Mouse (Mus musculus) right cerebral cortex, postnatal 36 days (tissue): Measurements from ENCODE around the gene Retreg1.
A peak's percentile ranks its signal among the peaks of the same experiment; 100 is the strongest.

Experiments
- DNase-seq, 2 experiments: peaks; one replicate each; pipeline ENCODE4 v3.0.0; 2022; ENCODE audit warnings: low spot score in 2 of 2, mixed read lengths in 1 of 2

The Retreg1 gene

GRCm38 (mm10) chr15:25919995-25920394, 77.0 kb downstream of the Retreg1 start:
- DNase-seq = no peak

- DNase-seq = no peak
Observed at GRCm38 (mm10) chr15:25920886-25921285, 77.9 kb downstream of the Retreg1 start.

GRCm38 (mm10) chr15:25922007-25922406, 79.0 kb downstream of the Retreg1 start:
- DNase-seq = no peak

- DNase-seq = no peak
Observed at GRCm38 (mm10) chr15:25923916-25924315, 80.9 kb downstream of the Retreg1 start.

- DNase-seq = peak; percentile 57 to 78
Observed at GRCm38 (mm10) chr15:25926171-25926570, 83.2 kb downstream of the Retreg1 start.

- DNase-seq = no peak
Observed at GRCm38 (mm10) chr15:25927106-25927505, 84.1 kb downstream of the Retreg1 start.

- no peak for DNase-seq
Observed at GRCm38 (mm10) chr15:25928001-25928400, 85.0 kb downstream of the Retreg1 start.

- no peak for DNase-seq
Observed at GRCm38 (mm10) chr15:25928831-25929230, 85.9 kb downstream of the Retreg1 start.

GRCm38 (mm10) chr15:25929518-25929917, 86.5 kb downstream of the Retreg1 start:
- no peak for DNase-seq

- DNase-seq = peak in 1 of 2 experiments; percentile 34
Observed at GRCm38 (mm10) chr15:25929936-25930335, 87.0 kb downstream of the Retreg1 start.

- DNase-seq = no peak
Observed at GRCm38 (mm10) chr15:25930657-25931056, 87.7 kb downstream of the Retreg1 start.

GRCm38 (mm10) chr15:25932497-25932896, 89.5 kb downstream of the Retreg1 start:
- DNase-seq = no peak

- DNase-seq = no peak
Observed at GRCm38 (mm10) chr15:25932937-25933684, 90.1 kb downstream of the Retreg1 start.

GRCm38 (mm10) chr15:25933685-25934108, 90.7 kb downstream of the Retreg1 start:
- DNase-seq = no peak

- no peak for DNase-seq
Observed at GRCm38 (mm10) chr15:25934411-25934810, 91.4 kb downstream of the Retreg1 start.

- DNase-seq = no peak
Observed at GRCm38 (mm10) chr15:25938496-25938895, 95.5 kb downstream of the Retreg1 start.

- DNase-seq = no peak
Observed at GRCm38 (mm10) chr15:25940397-25941377, 97.7 kb downstream of the Retreg1 start.

- no peak for DNase-seq
Observed at GRCm38 (mm10) chr15:25941514-25941913, 98.5 kb downstream of the Retreg1 start.

- DNase-seq = no peak
Observed at GRCm38 (mm10) chr15:25942415-25942814, 99.4 kb downstream of the Retreg1 start.

- no peak for DNase-seq
Observed at GRCm38 (mm10) chr15:25943386-25944137, 100.6 kb downstream of the Retreg1 start.

- DNase-seq = no peak
Observed at GRCm38 (mm10) chr15:25945224-25945623, 102.2 kb downstream of the Retreg1 start.

GRCm38 (mm10) chr15:25946482-25946881, 103.5 kb downstream of the Retreg1 start:
- DNase-seq = no peak
